Mouse (Mus musculus) stomach, embryonic 16.5 days (tissue): Measurements from ENCODE around the gene Slc25a28. TPM values are rescaled to one million over a fixed set of nuclear protein-coding genes. Genes with fewer than 3 reads are reported as not detected.

Experiments used
- ATAC-seq: fragments of 200-750 bp; cut with Nextera tagmentation; 2 replicates; pipeline ENCODE4 v1.8.0; 2017; ENCODE audit warnings: moderate number of reproducible peaks, moderate TSS enrichment; ENCODE audit not compliant: insufficient read depth, low FRiP score
- H3K27ac ChIP-seq: fragments of 300-500 bp; sonication (generic); 2 replicates; pipeline ENCODE4 v1.5.1; 2014; ENCODE audit warnings: low read length
- H3K27me3 ChIP-seq: fragments of 300-500 bp; sonication (generic); 2 replicates; pipeline ENCODE4 v1.6.1; 2014; ENCODE audit warnings: low read length, control low read depth, mixed read lengths; ENCODE audit not compliant: control insufficient read depth, insufficient read depth
- H3K36me3 ChIP-seq: fragments of 300-500 bp; sonication (generic); 2 replicates; pipeline ENCODE4 v1.6.1; 2014; ENCODE audit warnings: low read length; ENCODE audit not compliant: control insufficient read depth, insufficient read depth
- H3K4me1 ChIP-seq: fragments of 300-500 bp; sonication (generic); 2 replicates; pipeline ENCODE4 v1.6.1; 2014; ENCODE audit warnings: low read length, control low read depth, mixed read lengths; ENCODE audit not compliant: control insufficient read depth, insufficient read depth
- H3K4me2 ChIP-seq: fragments of 300-500 bp; sonication (generic); 2 replicates; pipeline ENCODE4 v1.6.1; 2014; ENCODE audit warnings: low read depth, low read length, mixed read lengths
- H3K4me3 ChIP-seq: fragments of 300-500 bp; sonication (generic); replicated peaks from 2 replicates; pipeline ENCODE4 v1.5.1; 2014; ENCODE audit warnings: mild to moderate bottlenecking, low read length
- H3K9ac ChIP-seq: fragments of 300-500 bp; sonication (generic); 2 replicates; pipeline ENCODE4 v1.6.1; 2014; ENCODE audit warnings: low read length
- H3K9me3 ChIP-seq: fragments of 300-500 bp; sonication (generic); replicated peaks from 2 replicates; pipeline ENCODE4 v1.6.1; 2016; ENCODE audit warnings: low read length, control low read depth; ENCODE audit not compliant: control insufficient read depth
- WGBS: fragments of 180-500 bp; shearing (Covaris S2); extraction: QIAGEN DNeasy Blood & Tissue Kit; methylation state at CpG from one replicate; pipeline ENCODE4 v1.1.7; 2014; 5-methylcytosine and 5-hydroxymethylcytosine counted together
- polyA plus RNA-seq: library from polyadenylated mRNA; unstranded; fragments of >200 nt; fragmentation: Nextera tagmentation; extraction: Ambion mirVana; gene quantifications from 2 replicates; pipeline ENCODE4 v1.2.1, GENCODE M21; 2015

Gene Slc25a28
- polyA plus RNA-seq, 1 experiment from 2014 or later: 13.1 TPM

GRCm38 (mm10) chr19:43681541-43681940 lies 6.9 kb upstream of the Slc25a28 start:
- H3K4me2 ChIP-seq: no peak overlapping the region
- 89% methylated on average over 4 of the region's 4 CpGs for WGBS
- no peak overlapping the region for H3K27ac ChIP-seq
- H3K36me3 ChIP-seq: no peaks in the 10 kb centered on the region
- H3K9ac ChIP-seq: no peak overlapping the region
- no peak for ATAC-seq
- no peaks in the 10 kb centered on the region for H3K27me3 ChIP-seq
- no peak overlapping the region for H3K4me3 ChIP-seq
- 0 out of 2 replicates have a peak, but pooled peaks cover 8% of the 10 kb centered on the region for H3K4me1 ChIP-seq
- H3K9me3 ChIP-seq: no peaks in the 10 kb centered on the region

- Histone ChIP-seq H3K4me3 (no peak overlapping the region), H3K9ac (no peak overlapping the region), H3K9me3 (no peaks in the 10 kb centered on the region), H3K36me3 (no peaks in the 10 kb centered on the region), H3K4me1 (0 out of 2 replicates have a peak, but pooled peaks cover 13% of the 10 kb centered on the region), H3K27me3 (no peaks in the 10 kb centered on the region), H3K4me2 (no peak overlapping the region), H3K27ac (peak overlapping the region; percentile 31; the same call in 1 of the 2 replicates)
- no peak for ATAC-seq
- 74% methylated on average over 10 of the region's 10 CpGs for WGBS
Measured at GRCm38 (mm10) chr19:43679474-43679981, 4.8 kb upstream of the Slc25a28 start.

GRCm38 (mm10) chr19:43678467-43679003 lies 3.9 kb upstream of the Slc25a28 start:
- no peak for ATAC-seq
- Histone ChIP-seq H3K9me3 (no peaks in the 10 kb centered on the region), H3K27me3 (no peaks in the 10 kb centered on the region), H3K9ac (no peak overlapping the region), H3K4me3 (no peak overlapping the region), H3K27ac (peak overlapping the region; percentile 13; the same call in 1 of the 2 replicates), H3K36me3 (no peaks in the 10 kb centered on the region), H3K4me2 (no peak overlapping the region), H3K4me1 (peaks cover 14% of the 10 kb centered on the region)
- 55% methylated on average over 8 of the region's 8 CpGs for WGBS

DNA sequence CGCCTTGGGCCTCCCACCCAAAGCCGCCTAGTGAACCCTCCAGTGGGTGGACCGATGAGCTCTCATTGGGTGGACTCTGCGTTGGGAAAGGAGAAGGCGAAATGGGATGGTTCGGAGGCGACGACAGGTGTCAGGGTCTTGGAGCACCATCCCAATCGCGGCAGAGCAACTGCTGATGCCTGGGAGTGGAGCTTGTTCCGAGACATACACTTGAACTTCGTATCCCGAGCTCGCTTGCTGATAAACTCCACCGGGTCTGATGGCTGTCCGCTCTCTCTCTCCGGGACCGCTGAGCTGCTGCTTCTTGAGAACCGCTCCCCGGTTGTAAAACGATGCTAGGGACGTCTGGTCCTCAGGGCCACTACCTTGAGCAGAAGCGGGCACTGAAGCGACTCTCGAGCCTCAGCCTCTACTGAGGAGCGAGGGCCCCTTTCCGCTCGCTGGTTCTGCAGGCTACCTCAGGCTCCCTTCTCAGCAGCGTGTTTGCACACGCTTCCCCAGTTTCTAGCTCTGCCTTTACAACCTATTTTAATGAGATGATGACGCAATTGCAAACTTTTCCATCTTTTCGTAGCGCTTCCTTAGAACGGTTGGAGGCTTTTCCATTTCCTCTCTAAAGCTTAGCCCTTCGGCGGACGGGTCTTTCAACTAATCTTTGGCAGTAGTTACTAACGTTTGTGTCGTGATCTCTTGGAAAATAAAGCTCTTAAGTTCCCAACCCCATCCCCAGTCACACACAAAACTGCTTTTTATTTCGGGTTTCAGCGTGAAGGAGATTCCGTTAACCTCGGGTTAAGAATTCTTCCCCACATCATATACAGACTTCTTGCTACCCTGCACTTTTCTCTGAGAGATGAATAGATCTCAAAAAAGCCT lies 1.1 kb upstream of the Slc25a28 start:
- ATAC-seq: no peak; the same call in 1 of the 2 replicates
- Histone ChIP-seq H3K9me3 (no peaks in the 10 kb centered on the region), H3K27me3 (no peaks in the 10 kb centered on the region), H3K4me3 (peak overlapping the region; percentile 73), H3K36me3 (no peaks in the 10 kb centered on the region), H3K27ac (peak overlapping the region; percentile 99), H3K4me1 (peaks cover 28% of the 10 kb centered on the region), H3K9ac (peak overlapping the region; percentile 82), H3K4me2 (peak overlapping the region; percentile 85)
- WGBS: 1% methylated on average over 43 of the region's 43 CpGs

- 0 out of 2 replicates have a peak, but pooled peaks have one; percentile 4 for ATAC-seq
Measured at GRCm38 (mm10) chr19:43674316-43674689, 378 bp downstream of the Slc25a28 start.

DNA sequence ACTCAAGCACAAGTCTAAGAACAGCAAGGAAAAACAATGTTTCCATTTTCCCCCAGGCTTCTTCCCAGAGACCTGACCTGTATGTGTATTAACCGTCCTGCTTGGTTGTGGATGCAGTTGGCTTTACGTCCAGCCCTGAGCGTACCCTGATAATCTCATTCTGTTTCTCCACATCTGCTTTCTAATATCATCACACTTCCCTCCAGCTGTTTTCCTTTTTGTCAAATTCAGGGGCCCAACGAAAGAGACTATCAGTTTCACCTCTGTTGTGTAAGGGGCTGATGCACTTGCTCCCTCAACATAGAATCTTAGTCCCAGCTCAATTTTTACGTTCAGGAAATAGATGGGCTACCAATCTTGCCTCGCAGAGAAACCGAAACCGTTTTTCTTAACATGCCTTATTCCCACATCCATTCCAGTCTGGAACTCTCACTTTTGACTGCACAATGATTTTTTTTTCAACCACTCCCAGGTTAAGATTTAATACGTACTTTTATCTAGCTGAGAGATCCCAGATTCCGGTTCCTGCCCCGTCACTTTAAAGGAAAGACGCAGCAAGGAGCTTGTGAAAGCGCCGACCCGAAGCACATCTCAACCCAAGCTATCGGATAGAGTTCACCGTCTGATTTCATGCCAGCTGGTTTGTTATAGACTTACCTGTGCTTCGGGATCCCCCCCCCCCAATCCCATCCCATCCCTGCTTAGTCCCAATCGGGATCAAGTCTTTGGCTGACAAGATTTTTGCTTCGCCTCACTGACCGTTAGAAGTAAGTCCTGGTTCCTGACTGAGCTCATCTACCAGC lies 967 bp downstream of the Slc25a28 start:
- 5% methylated on average over 21 of the region's 21 CpGs for WGBS
- no peaks in the 10 kb centered on the region for H3K9me3 ChIP-seq
- H3K27me3 ChIP-seq: no peaks in the 10 kb centered on the region
- peak overlapping the region; percentile 86 for H3K4me2 ChIP-seq
- ATAC-seq: no peak
- peak overlapping the region; percentile 79 for H3K27ac ChIP-seq
- peak overlapping the region; percentile 83 for H3K4me3 ChIP-seq
- H3K4me1 ChIP-seq: peaks cover 23% of the 10 kb centered on the region
- no peaks in the 10 kb centered on the region for H3K36me3 ChIP-seq
- H3K9ac ChIP-seq: peak overlapping the region; percentile 94

More at GRCm38 (mm10) chr19:43674316-43674689, 378 bp downstream of the Slc25a28 start:
- no peaks in the 10 kb centered on the region for H3K9me3 ChIP-seq
- peak overlapping the region; percentile 79 for H3K27ac ChIP-seq
- H3K36me3 ChIP-seq: no peaks in the 10 kb centered on the region
- peak overlapping the region; percentile 94 for H3K9ac ChIP-seq
- H3K4me2 ChIP-seq: peak overlapping the region; percentile 86
- 0% methylated on average over 26 of the region's 29 CpGs for WGBS
- peak overlapping the region; percentile 83 for H3K4me3 ChIP-seq
- no peaks in the 10 kb centered on the region for H3K27me3 ChIP-seq
- H3K4me1 ChIP-seq: peaks cover 25% of the 10 kb centered on the region

- H3K4me1 ChIP-seq: peaks cover 16% of the 10 kb centered on the region
- H3K4me2 ChIP-seq: no peak overlapping the region
- H3K27me3 ChIP-seq: no peaks in the 10 kb centered on the region
- H3K9me3 ChIP-seq: no peaks in the 10 kb centered on the region
- 0 out of 2 replicates have a peak overlapping the region, but pooled peaks have one; percentile 23 for H3K9ac ChIP-seq
- no peak for ATAC-seq
- H3K27ac ChIP-seq: no peak overlapping the region
- H3K36me3 ChIP-seq: peaks cover 6% of the 10 kb centered on the region; the same call in 1 of the 2 replicates
- WGBS: 69% methylated on average over 7 of the region's 7 CpGs
- H3K4me3 ChIP-seq: no peak overlapping the region
Measured at GRCm38 (mm10) chr19:43671054-43671453, 3.6 kb downstream of the Slc25a28 start.

DNA sequence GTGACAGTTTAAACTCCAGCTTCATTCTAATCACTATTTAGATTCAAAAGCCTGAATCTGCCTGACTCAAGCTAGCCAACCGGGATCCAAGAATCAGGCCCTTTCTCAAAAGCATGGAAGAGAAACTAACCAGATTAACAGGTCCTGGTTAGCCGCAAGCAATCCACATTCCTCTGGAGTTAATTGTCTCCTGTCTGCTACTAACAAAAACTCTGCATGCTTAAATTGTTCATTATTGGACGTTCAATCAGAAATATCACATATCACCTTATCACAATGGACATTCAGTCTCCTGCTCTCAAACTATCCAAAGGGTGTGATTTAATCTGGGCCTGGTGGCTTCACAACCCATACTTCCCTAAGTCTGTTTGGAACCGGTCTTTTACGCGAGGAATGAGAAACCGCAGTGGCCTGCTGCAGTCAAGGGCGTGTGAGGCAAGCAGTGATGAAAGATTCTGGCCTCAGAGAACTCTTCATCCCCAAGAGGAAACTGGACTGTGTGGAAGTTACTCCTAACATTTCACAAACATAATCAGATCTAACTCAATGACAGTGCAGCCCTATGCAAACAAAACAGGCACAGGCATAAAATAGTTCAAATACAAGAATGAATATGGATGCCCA lies 5.4 kb downstream of the Slc25a28 start:
- peaks cover 16% of the 10 kb centered on the region for H3K4me1 ChIP-seq
- no peaks in the 10 kb centered on the region for H3K27me3 ChIP-seq
- no peak for ATAC-seq
- no peak overlapping the region for H3K9ac ChIP-seq
- 80% methylated on average over 8 of the region's 8 CpGs for WGBS
- H3K4me2 ChIP-seq: no peak overlapping the region
- no peak overlapping the region for H3K27ac ChIP-seq
- H3K4me3 ChIP-seq: no peak overlapping the region
- H3K36me3 ChIP-seq: peaks cover 6% of the 10 kb centered on the region; the same call in 1 of the 2 replicates
- H3K9me3 ChIP-seq: no peaks in the 10 kb centered on the region
